Mouse (Mus musculus) embryonic fibroblast, embryonic 13.5 days (primary cell): Measurements from ENCODE around the gene Raver2.

ENCODE experiments used
- CTCF ChIP-seq: IDR thresholded peaks from 2 replicates; pipeline ENCODE4 v1.5.1; 2011; ENCODE audit warnings: mild to moderate bottlenecking, control low read depth, low read length, moderate library complexity, borderline replicate concordance; ENCODE audit not compliant: insufficient read depth
- POLR2A ChIP-seq: IDR thresholded peaks from 2 replicates; pipeline ENCODE4 v1.6.1; 2011; ENCODE audit warnings: low read depth, mild to moderate bottlenecking, control low read depth, low read length, moderate library complexity

DNA sequence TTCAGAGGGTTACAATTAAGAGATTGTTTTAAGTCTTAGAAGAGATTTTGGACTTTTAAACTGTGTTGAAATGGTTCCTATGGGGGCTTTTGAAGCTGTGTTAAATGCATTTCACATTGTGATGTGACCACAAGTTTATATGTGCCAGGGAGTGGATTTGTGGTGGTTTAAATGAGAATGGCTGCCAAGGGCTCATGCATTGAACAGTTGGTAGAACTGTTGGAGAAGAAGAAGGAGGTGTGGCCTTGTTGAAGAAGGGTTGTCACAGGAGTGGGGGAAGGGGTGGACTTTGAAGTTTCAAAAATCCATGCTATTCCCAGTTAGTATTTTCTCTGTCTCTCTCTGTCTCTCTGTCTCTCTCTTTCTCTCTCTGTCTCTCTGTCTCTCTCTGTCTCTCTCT lies 24.6 kb upstream of the Raver2 start:
- TF ChIP-seq CTCF (no peak), POLR2A (no peak)
